Mouse (Mus musculus): ENCODE measurements at regions not wholly inside any gene's neighbourhood (a gene's known extent, or its start where the extent isn't known, plus 50 kb on each side); places are given as distances from the start of the nearest gene placed in this dataset.

DNA sequence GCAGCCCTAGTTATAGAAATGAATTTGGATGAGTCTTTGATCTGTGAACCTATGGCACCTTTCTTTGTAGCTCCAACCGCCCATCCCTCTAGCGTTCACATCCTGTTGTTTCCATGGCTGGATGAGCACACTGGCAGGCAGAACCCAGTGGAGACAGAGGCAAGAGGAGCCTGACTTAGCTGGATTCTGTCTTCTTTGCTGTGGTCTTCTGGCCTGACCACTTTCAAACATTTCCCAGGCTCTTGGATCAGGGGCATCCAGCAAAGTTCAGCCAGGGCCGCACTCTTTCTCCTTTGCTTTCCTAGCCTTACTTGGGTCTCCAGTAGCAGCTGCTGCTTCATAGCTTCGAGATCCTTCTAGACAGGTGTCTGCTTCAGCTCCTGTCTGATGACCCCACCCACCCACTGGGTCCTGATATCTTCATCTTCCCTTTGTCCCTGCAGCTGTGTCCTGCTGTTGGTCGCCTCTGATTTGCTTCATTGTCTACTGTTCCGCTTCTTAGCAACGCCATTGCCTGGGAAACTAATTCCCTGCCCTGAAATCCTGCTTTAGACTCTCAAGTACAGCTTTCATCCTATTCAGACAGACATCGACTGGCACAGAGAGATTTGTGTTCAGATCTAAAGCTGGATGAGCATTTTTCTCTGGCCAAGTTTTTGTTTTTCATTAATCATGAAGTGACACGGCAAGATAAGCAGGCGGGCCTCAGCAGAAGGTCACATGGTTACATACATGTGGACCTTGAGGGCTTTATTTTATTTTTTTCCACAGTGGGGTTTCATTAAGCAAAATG is 153.6 kb upstream of the Tnp1 start:
- 0 out of 2 replicates have a peak, but pooled peaks cover 4% of the 10 kb centered on the region for H3K27me3 ChIP-seq (ENCODE audit: insufficient read depth, poor library complexity, severe bottlenecking)
- 0 out of 2 replicates have a peak overlapping the region, but pooled peaks have one; percentile 16 for H3K4me3 ChIP-seq
- peaks cover 12% of the 10 kb centered on the region for H3K9me3 ChIP-seq
- H3K36me3 ChIP-seq: no peaks in the 10 kb centered on the region
- peak; percentile 69 for DNase-seq (ENCODE audit: low spot score)
- H3K27ac ChIP-seq: peak overlapping the region; percentile 81
- 39% methylated on average over 10 of the region's 10 CpGs for WGBS
- peaks cover 27% of the 10 kb centered on the region for H3K4me1 ChIP-seq (replicated peaks)

DNA sequence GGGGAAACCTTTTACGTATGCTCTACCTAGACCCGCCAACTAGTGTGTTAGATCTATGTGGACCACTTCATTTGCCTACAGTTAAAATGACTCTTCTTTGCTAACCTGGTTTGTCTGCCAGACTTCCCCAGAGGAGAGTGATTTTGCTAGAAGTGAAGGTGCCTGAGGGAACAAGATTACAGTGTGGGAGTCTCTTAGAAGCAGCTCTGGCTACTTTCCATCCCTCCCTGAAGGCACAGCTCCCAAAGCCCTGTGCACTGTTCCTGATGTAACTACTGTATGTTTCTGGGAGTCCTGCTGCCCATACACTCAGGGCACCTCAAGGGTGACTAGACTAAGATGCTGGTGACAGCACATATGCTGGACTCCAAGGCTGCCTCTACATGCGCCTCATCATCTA is 144.5 kb upstream of the Tnp1 start:
- WGBS: 93% methylated on average over 3 of the region's 3 CpGs
- H3K9me3 ChIP-seq: no peaks in the 10 kb centered on the region
- H3K36me3 ChIP-seq: no peaks in the 10 kb centered on the region
- no peak overlapping the region for H3K27ac ChIP-seq
- H3K4me1 ChIP-seq (replicated peaks): no peaks in the 10 kb centered on the region
- DNase-seq (ENCODE audit: low spot score): no peak
- H3K27me3 ChIP-seq (ENCODE audit: insufficient read depth, poor library complexity, severe bottlenecking): no peaks in the 10 kb centered on the region
- no peak overlapping the region for H3K4me3 ChIP-seq

DNA sequence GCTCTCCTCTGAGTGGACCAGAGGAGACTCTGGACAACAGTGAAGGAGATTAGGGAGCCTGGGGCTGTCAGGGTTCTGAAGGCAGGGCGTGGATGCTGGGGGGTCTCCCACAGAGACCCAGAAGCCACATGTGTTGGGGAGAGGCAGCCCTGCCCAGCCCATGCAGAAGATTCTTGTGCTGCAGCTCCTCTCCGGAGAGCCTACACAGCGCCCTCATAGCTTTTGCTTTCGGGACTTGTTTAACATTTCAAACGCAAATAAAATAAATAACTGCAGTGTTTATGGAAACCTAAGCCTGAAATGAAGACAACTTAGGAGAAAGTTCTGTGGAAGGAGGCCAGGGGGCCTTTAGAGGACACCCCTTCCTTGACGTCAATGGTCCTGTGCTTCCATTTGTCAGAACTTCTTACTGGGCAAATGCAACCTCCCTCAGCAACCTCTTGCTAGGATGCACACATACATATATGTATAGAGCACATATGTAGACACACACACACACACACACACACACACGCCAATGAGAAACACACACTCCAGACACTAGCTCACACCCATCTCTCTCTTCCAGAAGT is 143.8 kb upstream of the Tnp1 start:
- H3K27ac ChIP-seq: no peak overlapping the region
- no peaks in the 10 kb centered on the region for H3K27me3 ChIP-seq (ENCODE audit: insufficient read depth, poor library complexity, severe bottlenecking)
- no peaks in the 10 kb centered on the region for H3K4me1 ChIP-seq (replicated peaks)
- no peaks in the 10 kb centered on the region for H3K36me3 ChIP-seq
- H3K4me3 ChIP-seq: no peak overlapping the region
- DNase-seq (ENCODE audit: low spot score): no peak
- H3K9me3 ChIP-seq: no peaks in the 10 kb centered on the region
- 75% methylated on average over 7 of the region's 7 CpGs for WGBS

DNA sequence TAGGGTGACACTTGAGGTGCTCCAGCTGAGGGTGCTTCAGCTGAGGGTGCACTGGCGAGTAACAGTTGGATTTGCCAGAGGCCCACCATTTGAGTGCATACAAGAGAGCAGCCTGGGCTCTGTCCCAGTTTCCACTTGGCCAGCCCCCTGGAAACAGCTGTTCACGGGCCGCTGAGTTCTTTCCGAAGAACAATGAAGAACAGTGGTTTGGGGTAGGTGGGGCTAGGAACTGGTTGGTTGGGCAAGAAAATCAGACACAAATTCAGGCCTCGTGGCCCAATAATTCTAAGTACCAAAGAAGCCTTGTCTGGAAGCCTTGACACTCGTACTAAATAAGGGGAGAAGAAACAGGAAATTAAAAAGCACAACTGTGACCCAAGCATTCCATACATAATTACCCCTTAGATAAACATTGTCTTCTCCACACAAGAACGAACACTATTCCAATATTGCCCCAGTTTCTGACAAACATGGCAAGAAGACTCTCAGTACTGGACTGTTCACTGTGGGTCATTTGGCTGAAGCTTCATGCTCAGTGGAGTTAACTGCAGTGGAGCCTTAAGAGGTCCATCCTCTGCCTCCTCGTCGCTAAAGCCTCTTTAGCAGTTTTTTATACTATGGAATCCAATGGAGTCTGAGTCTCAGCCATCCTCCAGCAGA is 137.9 kb upstream of the Tnp1 start:
- Histone ChIP-seq H3K4me1 (replicated peaks) (peaks cover 8% of the 10 kb centered on the region), H3K9me3 (no peaks in the 10 kb centered on the region), H3K27me3 (ENCODE audit: insufficient read depth, poor library complexity, severe bottlenecking) (no peaks in the 10 kb centered on the region), H3K27ac (peak overlapping the region; percentile 14; the same call in 1 of the 2 replicates), H3K36me3 (no peaks in the 10 kb centered on the region), H3K4me3 (no peak overlapping the region)
- WGBS: 46% methylated on average over 9 of the region's 9 CpGs
- DNase-seq (ENCODE audit: low spot score): no peak

DNA sequence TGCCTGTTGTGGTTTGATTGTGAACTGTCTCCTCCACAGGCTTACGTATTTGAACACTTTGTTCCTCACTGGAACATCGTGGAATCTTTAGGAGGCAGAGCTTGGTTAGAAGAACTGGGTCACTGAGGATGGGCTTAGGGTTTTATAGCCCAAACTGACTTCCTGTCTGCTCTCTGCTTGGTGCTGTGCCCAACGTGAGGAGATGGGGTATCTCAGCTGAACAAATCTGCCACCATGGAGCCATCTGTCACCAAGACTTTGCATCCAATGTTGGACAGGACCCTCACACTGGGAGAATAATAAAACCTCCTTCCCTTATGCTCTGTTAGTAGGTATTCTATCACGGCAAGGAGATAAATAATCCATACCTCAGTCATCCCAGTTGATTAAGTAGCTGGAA is 134.2 kb upstream of the Tnp1 start:
- H3K4me3 ChIP-seq: no peak overlapping the region
- H3K4me1 ChIP-seq (replicated peaks): peaks cover 8% of the 10 kb centered on the region
- H3K27ac ChIP-seq: no peak overlapping the region
- no peaks in the 10 kb centered on the region for H3K36me3 ChIP-seq
- no peaks in the 10 kb centered on the region for H3K27me3 ChIP-seq (ENCODE audit: insufficient read depth, poor library complexity, severe bottlenecking)
- H3K9me3 ChIP-seq: no peaks in the 10 kb centered on the region
- no peak for DNase-seq (ENCODE audit: low spot score)
- WGBS: 88% methylated on average over 4 of the region's 4 CpGs

DNA sequence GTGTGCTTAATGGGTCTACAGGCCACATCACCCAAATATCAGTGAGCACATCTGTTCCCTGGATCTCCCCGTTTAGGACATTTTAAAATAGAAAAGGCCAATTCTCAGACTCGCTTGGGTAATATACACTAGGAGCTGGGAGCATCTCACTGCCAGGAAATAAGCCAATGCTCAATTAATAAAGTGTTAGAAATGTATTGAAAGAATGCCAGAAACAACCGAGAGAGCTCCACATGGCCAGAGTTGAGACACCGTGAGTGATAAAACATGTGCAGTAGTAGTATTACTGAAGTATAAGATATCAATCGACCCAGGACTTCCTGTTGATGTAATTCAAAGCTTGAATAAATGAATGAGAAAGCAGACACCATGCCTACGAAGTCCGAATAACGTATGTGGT is 127.1 kb upstream of the Tnp1 start:
- no peaks in the 10 kb centered on the region for H3K27me3 ChIP-seq (ENCODE audit: insufficient read depth, poor library complexity, severe bottlenecking)
- no peak for DNase-seq (ENCODE audit: low spot score)
- H3K4me3 ChIP-seq: no peak overlapping the region
- WGBS: 89% methylated on average over 8 of the region's 8 CpGs
- H3K27ac ChIP-seq: no peak overlapping the region
- no peaks in the 10 kb centered on the region for H3K9me3 ChIP-seq
- H3K4me1 ChIP-seq (replicated peaks): peaks cover 8% of the 10 kb centered on the region
- H3K36me3 ChIP-seq: no peaks in the 10 kb centered on the region

DNA sequence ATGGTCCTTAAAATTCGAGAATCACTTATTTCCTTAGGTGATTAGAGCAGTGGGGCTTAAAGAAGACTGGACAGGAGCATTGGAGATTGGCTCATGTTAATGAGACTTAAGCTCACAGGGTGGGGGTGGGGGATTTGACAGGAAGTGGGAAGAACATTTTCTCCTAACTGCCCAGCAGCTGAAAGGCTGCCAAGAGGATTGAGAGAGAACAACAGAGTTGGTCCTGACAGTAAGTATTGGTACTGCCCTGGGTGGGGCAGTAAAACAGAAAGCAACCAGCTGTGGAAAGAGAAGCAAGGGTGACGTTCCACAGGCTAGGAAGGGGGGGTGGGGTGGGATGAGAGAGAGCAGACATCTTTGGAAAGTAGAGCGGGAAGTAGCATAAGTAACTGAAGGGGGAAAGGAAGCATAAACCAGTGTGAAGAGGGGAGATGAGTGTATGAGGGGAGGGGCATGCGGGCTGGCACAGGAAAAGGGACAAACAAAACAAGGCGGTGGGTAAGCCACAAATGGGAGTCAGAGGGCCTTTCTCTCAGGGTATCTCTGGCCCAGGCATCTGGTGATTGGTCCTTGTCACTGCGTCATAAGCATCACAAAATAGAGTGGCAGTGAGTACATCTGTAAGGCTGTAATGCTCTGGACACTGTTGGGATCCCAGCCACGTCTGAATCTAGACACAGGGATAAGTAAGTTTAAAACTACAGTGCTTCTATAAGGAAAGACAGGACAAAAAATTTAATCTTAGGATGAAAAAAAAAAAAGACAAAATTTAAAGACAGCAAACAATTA is 125.0 kb upstream of the Tnp1 start:
- no peak overlapping the region for H3K27ac ChIP-seq
- no peaks in the 10 kb centered on the region for H3K27me3 ChIP-seq (ENCODE audit: insufficient read depth, poor library complexity, severe bottlenecking)
- H3K4me3 ChIP-seq: no peak overlapping the region
- DNase-seq (ENCODE audit: low spot score): no peak
- WGBS: 68% methylated on average over 7 of the region's 7 CpGs
- peaks cover 8% of the 10 kb centered on the region for H3K4me1 ChIP-seq (replicated peaks)
- H3K9me3 ChIP-seq: no peaks in the 10 kb centered on the region
- no peaks in the 10 kb centered on the region for H3K36me3 ChIP-seq

DNA sequence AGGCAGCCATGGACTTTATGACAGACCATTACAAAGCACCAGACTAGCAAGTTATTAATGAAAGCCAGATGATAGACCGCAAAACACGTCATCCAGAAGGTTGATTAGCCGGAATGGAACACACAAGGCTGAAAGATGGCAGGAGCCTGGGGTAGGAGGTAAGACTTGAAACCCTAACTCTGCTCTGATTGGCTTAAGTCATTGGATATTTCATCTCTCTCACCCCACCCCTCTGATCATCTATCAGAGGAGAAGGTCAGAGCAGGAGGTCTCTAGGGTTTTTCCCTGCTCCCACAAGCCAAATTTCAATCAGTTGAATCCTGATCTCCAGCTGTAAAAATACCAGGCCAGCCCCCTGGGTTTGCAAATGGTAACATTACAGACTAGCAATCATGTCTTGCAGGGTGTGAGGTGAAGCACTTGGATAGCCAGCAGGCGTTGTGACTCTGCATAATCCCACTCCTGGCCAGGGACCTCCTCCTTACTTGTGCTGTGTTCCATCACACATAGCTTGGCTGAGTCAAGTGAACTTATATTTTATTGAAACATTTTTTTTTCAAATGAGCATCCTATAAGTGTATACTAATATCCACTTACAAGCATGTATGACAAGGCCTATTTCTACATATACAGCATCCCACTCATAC is 114.6 kb upstream of the Tnp1 start:
- no peaks in the 10 kb centered on the region for H3K36me3 ChIP-seq
- H3K9me3 ChIP-seq: no peaks in the 10 kb centered on the region
- H3K27me3 ChIP-seq (ENCODE audit: insufficient read depth, poor library complexity, severe bottlenecking): no peaks in the 10 kb centered on the region
- H3K27ac ChIP-seq: no peak overlapping the region
- 67% methylated on average over 4 of the region's 4 CpGs for WGBS
- peaks cover 8% of the 10 kb centered on the region; the same call in 1 of the 2 replicates for H3K4me1 ChIP-seq (replicated peaks)
- DNase-seq (ENCODE audit: low spot score): no peak
- no peak overlapping the region for H3K4me3 ChIP-seq

DNA sequence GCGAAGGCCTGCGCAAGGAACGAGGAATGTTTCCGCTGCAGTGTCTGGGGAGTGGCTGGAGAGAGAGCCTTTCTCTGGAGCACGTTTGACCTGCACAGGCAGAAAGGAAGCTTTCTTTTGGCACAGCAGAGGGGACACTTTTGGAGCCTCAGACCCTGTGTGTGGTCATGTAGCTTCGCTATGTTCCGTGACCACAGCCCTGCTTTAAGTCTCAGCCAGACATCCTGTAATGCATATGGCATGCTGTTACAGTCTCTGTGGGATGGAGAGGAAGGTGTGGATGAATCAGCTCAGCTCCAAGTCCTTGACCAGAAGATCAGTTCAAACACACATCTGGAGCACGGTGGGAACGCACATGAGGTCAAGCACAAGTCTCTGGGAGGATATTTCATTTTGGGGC is 107.3 kb upstream of the Tnp1 start:
- Histone ChIP-seq H3K27ac (no peak overlapping the region), H3K9me3 (no peaks in the 10 kb centered on the region), H3K4me1 (replicated peaks) (peaks cover 20% of the 10 kb centered on the region; the same call in 1 of the 2 replicates), H3K4me3 (no peak overlapping the region), H3K36me3 (no peaks in the 10 kb centered on the region), H3K27me3 (ENCODE audit: insufficient read depth, poor library complexity, severe bottlenecking) (no peaks in the 10 kb centered on the region)
- DNase-seq (ENCODE audit: low spot score): no peak
- WGBS: 78% methylated on average over 9 of the region's 9 CpGs

DNA sequence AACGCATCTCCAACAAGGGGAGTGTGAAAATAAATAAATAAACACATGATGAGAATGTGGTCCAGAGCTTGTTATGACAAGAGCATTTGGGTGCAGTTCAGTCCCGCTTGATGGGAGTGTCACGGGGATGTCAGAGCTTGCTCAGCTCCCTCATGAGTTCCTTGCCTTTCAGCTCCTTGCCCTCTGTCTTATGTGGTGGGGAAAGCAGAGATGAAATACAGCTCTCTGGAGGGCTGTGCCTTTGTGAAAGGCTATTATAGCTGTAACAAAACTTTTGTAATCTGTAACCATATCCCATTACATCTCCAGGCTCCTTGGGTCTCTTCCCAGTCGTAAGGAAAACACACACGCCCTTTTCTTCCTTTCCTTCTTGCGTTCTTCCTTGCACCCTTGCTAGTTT is 103.0 kb upstream of the Tnp1 start:
- Histone ChIP-seq H3K36me3 (no peaks in the 10 kb centered on the region), H3K27me3 (ENCODE audit: insufficient read depth, poor library complexity, severe bottlenecking) (no peaks in the 10 kb centered on the region), H3K9me3 (no peaks in the 10 kb centered on the region), H3K27ac (no peak overlapping the region), H3K4me1 (replicated peaks) (peaks cover 22% of the 10 kb centered on the region), H3K4me3 (no peak overlapping the region)
- no peak for DNase-seq (ENCODE audit: low spot score)
- WGBS: 61% methylated on average over 6 of the region's 6 CpGs

DNA sequence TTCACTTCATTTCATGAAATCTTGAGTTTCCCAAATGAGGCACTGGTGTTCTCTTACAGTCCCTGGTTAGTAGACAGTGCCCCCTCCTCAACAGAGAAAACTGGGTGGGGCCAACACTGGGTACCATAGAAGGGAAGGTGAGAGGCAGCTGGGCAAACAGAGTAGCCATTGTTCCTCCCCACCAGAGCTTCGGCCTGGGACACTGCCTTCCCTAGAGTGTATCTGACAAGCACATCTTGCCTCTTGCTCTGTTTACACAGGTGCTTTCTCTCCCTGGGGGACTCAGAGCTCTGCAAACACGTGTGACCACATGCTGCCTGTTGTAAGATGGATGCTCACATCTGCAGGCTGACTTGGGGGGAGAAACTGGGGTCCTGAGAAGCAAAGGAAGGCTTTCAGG is 100.8 kb upstream of the Tnp1 start:
- Histone ChIP-seq H3K4me3 (no peak overlapping the region), H3K4me1 (replicated peaks) (peaks cover 22% of the 10 kb centered on the region), H3K27me3 (ENCODE audit: insufficient read depth, poor library complexity, severe bottlenecking) (no peaks in the 10 kb centered on the region), H3K36me3 (no peaks in the 10 kb centered on the region), H3K9me3 (no peaks in the 10 kb centered on the region; the same call in 1 of the 2 replicates), H3K27ac (peak overlapping the region; percentile 51)
- DNase-seq (ENCODE audit: low spot score): peak; percentile 45
- WGBS: 20% methylated on average over 2 of the region's 2 CpGs

DNA sequence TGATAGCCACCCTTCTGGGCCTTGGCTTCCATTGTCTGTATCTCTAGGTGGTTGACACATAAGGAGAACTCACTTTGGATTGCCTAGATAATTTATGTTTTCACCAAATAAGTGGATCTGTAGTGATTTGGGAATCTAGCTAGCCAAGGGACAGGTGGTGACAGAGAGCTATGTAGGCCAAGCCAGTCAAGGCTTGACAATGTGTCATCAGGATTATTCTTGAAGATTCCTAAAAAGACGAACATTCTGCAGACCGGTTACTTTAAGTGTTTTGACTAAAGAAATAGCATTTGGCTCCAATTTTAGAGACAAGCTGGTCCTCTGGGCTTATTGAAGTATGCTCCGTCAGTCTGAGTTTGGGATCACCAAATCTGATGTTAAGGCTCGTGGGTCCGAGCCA is 100.1 kb upstream of the Tnp1 start:
- no peak overlapping the region for H3K4me3 ChIP-seq
- no peak overlapping the region for H3K27ac ChIP-seq
- peaks cover 22% of the 10 kb centered on the region for H3K4me1 ChIP-seq (replicated peaks)
- H3K27me3 ChIP-seq (ENCODE audit: insufficient read depth, poor library complexity, severe bottlenecking): no peaks in the 10 kb centered on the region
- 87% methylated on average over 5 of the region's 5 CpGs for WGBS
- no peak for DNase-seq (ENCODE audit: low spot score)
- H3K9me3 ChIP-seq: no peaks in the 10 kb centered on the region; the same call in 1 of the 2 replicates
- H3K36me3 ChIP-seq: no peaks in the 10 kb centered on the region
